Mouse (Mus musculus): ENCODE data around the gene Sema6d.

The Sema6d gene

DNA sequence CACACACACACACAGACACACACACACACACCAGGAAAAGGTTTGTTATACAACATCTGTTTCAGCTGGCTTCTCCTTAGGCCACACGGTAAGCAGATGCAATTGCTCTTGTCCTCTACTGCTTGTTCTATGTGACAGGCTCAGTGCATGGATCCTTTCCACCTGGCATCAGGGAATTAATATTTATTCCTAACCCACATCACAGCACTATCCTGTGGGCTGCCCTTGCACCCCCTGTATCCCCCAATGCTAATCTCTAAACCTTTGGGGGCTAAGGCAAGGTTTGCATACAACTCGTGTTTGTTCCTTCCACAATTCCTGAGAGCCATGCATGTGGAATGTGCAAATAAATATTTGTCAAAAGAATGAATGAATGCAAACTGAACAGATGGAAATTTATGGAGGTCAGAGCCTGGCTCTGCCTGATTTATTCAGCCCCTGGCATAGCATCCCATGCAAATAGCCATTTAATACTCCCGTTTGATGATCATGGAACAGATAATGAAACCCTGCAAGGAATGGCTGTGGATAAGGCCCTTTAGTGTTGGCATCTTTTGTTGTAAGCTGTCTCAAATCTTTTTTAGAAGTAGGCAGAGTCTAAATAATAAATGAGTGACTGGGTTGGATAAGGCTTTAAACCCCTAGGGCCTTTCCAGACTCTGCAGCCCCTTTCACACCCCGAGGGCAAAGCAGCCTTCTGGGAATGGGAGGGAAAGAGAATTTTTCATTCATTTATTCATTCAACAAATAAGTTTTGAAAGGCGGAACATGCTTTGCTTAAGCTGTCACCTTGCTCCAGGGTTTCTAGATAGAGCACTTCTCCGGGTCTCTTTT is 383.1 kb downstream of the Sema6d start:
- no peak for DNase-seq (ENCODE audit: low spot score)

- no peak for DNase-seq (ENCODE audit: low spot score)
These were observed 388.1 kb downstream of the Sema6d start for GRCm38 (mm10) chr2:124477904-124478303.

GRCm38 (mm10) chr2:124478526-124478925 is 388.8 kb downstream of the Sema6d start:
- no peak for DNase-seq (ENCODE audit: low spot score)

DNA sequence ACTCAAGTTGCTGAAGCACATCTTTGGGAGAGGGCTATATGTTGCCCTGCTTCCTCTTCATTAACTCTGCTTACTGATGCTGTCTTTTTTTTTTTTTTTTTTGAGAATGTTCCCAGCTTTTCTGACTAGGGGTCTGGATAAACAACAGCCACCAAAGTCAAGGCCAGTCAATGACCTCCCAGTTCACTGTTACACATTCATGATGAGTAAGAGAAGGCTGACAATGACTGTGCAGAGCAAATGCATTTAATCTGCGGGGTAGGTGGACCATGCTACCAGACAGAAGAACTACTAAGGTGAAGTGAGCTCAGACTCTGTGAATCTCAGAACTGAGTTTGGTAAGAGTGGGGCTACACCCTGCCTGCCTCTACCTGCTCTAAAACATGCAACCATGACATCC is 396.0 kb downstream of the Sema6d start:
- DNase-seq (ENCODE audit: low spot score), result no peak

- no peak for DNase-seq (ENCODE audit: low spot score)
These were observed 400.4 kb downstream of the Sema6d start for GRCm38 (mm10) chr2:124490010-124490801.

DNA sequence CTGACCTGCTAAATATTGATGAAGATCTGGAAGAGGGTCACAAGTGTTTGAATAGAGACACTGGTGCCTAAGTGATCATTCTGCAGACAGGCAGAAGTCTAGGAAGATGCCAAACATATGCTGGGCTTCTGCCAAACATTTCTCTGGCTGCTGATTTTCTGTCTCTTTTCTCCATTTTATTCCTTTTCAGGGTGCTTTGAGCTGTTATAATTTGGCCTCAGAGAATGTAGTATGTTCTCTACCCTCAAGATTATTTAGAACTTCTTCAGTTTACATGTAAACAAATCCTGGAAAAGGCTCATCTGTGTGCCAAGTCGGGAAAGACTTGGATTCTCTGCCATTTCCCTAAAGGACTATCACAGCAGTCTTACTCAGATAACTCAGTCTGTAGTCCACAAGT is 406.0 kb downstream of the Sema6d start:
- no peak for DNase-seq (ENCODE audit: low spot score)

- no peak for DNase-seq (ENCODE audit: low spot score)
These were observed 409.9 kb downstream of the Sema6d start for GRCm38 (mm10) chr2:124499670-124500069.

GRCm38 (mm10) chr2:124505784-124506489 is 416.2 kb downstream of the Sema6d start:
- no peak for DNase-seq (ENCODE audit: low spot score)

DNA sequence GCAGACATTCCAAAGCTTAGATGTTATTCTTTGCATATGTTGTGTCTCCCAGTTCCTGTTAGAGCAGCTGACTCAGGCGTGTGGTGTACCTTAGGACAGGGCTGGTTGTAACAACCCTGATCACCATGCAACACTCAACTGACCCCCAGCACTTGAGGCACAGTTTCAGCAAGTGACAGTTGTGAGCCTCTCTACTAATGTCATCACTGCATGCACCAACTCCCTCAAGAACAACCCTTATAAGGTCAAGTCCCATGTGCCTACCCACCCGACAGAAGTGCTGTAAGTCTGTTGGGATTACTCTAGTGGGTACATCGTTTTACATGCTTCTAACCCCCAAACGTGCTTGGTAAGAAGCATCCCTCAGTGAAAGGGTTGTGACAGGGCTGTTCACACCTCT is 418.0 kb downstream of the Sema6d start:
- no peak for DNase-seq (ENCODE audit: low spot score)

DNA sequence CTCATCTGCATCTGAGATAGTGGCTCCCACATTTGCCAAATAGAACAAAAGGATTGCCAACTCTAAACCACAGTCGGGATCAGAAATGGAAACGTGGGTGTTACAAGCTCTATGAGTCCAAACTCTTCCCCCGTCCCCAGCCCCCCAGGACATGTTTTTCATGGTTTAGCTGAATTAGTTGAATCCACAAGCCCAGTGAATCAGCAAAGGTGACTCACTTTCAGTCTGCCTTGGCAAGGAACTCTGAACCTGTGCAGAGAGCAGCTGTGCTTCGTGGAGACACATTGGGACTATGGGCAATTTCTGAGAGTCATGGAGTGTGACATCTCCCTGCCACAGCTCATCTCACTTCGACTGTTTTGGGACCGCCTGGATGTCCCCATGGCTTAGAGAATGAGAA is 419.7 kb downstream of the Sema6d start:
- DNase-seq (ENCODE audit: low spot score), result no peak

GRCm38 (mm10) chr2:124511826-124512225 is 422.1 kb downstream of the Sema6d start:
- no peak for DNase-seq (ENCODE audit: low spot score)

DNA sequence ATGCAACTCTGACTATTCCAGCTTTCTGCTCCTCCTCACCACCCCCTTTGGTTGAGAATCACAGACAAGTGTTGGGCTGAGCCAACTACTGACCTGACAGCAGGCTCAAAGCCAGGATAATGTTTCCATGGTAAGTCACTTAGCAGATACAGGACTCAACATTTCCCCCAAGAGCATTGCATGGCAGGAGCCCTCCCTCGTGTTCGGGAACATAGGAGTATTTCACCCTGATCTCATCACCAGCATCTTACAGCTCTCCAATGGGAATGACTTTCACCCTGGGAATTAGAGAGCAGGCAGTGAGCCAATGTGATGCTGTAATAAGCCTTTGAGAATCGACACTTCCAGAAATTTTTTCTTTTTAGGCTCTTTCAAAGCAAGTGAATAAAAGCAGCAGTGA is 432.7 kb downstream of the Sema6d start:
- DNase-seq (ENCODE audit: low spot score), result peak; percentile 4

DNA sequence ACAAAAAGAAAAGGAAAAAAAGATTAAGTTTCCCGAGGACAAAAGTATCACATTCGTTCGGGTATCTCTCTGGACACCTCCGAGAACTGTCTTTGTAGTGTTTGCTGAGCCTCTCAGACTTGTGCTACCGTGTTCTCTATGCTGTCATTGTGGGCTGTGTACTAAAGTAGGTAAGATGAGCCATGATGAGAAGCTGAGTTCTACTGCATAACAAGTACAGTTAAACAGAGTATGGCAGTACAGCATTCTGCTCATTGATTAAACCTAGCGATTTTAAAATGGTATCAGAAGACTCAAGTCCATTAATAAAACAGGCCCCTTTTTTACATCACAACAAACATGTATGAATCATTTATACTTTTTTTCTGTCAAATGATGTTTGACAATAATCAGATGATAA is 433.9 kb downstream of the Sema6d start:
- no peak for DNase-seq (ENCODE audit: low spot score)

DNA sequence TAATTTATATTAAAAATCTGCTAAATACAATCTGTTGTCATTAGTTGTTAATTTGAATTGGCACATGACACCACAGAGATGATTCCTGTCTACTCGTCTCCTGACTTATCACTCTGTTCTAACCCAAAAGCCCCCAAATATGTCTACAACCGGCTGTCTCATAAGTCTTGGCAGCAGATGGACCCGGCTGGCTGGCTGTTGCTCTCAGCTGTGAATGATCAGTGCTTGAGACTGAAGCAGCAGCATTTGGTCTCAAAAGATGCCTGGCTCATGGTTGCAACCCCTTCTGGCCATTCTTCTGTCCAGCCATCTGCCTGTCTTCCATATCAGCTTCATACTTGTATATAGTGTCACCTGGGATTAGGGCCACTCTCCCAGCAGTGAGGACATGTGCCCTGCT is 434.4 kb downstream of the Sema6d start:
- no peak for DNase-seq (ENCODE audit: low spot score)

GRCm38 (mm10) chr2:124527641-124528040 is 437.9 kb downstream of the Sema6d start:
- no peak for DNase-seq (ENCODE audit: low spot score)

DNA sequence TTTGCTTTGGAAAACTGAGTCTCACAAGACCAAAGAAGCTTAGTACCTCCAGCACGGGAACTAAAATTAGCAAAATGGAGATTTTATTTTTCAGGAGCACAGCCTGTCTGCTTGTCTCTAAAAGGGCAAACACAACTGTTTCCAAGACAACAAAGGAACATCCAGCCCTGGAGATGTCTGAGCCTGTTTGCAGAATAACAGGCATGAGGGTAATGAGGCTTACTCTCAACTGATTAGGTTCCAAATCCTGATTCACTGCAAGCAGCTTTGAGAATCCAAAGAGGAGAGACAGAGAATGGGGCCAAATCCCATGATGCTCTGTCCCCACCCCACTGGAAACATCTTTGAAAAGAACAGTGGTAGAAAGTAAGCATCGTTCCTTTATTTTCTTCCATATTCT is 440.7 kb downstream of the Sema6d start:
- DNase-seq (ENCODE audit: low spot score), result no peak

DNA sequence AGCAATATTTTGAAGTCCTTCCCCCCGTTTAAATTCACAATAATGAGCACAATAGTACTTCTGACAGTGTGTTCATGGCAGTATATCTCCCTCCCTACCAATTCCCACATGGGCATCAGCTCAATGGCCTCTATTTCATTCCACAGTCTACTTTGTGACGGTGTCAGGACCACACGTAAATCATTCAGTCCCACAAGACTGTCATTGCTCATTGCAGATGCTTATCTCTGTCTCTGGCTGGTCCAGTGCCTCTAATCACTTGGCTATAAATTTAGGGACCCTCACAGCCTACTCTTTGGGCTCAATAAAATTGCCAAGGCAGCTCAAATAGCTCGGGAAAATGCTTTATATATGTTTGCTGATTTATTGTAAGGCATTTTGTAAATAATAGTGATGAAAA is 441.3 kb downstream of the Sema6d start:
- no peak for DNase-seq (ENCODE audit: low spot score)

DNA sequence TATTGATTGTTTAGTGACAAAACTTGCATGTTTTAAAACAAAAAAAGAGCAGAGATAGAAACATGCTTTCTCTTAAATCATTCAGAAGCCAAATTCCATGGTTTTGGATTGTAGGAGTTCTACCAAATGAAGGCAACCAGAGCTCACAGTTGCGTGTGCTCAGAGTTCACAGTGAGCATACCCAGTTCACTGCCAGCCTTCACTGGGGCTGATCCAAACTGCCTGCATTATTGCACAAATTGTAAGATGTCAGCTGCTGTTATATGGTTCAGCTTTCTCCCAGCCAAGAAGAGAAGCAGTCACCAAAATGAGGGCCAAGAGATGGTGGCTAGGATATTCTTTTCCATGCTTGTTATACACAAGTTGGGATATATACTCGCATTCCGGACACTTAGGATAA is 443.1 kb downstream of the Sema6d start:
- no peak for DNase-seq (ENCODE audit: low spot score)

- no peak for DNase-seq (ENCODE audit: low spot score)
These were observed 443.8 kb downstream of the Sema6d start for GRCm38 (mm10) chr2:124533602-124534001.

DNA sequence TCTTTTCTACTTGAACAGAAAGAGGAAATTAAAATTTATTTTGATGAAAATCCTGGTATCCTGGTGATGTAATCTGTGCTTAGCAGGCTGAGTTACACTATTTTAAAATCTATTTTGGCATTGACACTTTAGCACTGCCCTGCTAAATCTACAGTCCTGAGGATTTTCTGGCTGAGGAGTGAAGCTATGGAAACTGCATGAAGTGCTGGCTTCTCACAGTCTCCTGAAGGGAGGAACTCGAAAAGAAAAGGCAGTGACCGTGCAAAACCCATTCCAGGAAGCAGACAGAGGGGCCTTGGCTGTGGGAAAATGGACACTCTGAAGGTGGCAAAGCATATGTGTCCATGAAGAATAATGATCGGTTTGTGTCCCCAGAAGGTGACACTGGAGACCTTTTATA is 460.5 kb downstream of the Sema6d start:
- no peak for DNase-seq (ENCODE audit: low spot score)

DNA sequence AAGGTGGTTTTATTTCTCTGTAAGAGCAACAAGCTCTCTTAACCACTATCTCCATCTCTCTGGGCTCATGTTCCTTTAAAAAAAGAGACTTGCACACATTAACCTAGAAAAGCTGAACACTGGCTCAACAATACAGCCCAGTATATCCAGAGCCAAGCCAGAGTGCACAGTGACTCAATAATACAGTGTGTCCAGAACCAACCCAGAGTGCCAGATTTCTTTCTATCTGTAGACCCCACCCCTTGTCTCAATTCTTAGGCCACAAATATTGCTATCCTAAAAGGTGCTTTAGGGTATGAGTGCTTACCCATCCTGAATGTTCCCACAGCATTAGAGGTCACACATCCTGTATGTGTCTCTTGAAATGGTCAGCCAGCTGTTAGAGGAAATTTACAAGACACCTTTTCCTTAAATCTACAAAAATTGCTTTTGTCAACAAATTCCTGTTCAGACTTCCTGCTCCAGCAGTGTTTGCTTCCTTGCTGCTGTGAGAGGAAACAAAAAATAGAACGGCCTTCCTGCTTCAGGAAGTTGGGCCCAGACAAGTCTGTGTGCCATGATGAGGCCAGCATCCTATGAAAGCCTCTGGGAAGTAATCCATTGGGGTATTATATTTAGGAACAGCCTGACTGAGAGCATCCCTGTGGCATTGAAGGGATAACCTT is 465.1 kb downstream of the Sema6d start:
- DNase-seq (ENCODE audit: low spot score), result no peak

DNA sequence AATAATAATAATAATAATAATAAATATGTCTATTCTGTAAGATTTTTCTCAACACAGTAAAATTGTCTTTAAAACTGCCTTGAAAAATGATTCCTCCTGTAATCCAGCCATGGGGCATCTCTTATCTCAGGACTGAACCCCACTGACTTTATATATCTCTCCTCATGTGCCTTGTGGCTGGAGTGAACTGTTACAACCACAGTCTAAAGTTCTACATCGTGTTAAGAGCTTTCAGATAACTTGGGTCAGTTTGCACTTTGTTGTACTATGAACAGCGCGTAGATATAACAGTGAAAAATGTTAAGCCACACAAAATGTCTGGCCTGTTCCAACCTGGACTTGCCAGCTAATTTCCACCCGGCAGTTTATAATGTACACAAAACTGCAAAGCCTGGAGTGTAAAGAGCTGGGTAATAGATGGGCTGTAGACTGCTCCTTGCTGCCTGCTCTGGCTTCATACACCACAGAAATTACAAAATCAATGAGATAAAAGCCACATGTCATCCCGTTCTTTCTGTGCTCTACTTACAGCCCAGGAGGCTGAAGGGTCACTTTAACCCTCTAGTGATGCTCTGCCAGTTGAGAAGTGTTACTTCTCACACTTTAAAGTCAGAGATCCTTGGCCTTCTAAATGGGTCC is 467.2 kb downstream of the Sema6d start:
- no peak for DNase-seq (ENCODE audit: low spot score)
